Mouse (Mus musculus): ENCODE measurements at regions not wholly inside any gene's neighbourhood (a gene's known extent, or its start where the extent isn't known, plus 50 kb on each side); places are given as distances from the start of the nearest gene placed in this dataset.
"Not testable (repeated sequence)": the region's sequence is repeated elsewhere in the genome, so short reads cannot be mapped to it uniquely, and the experiment has no call there.

DNA sequence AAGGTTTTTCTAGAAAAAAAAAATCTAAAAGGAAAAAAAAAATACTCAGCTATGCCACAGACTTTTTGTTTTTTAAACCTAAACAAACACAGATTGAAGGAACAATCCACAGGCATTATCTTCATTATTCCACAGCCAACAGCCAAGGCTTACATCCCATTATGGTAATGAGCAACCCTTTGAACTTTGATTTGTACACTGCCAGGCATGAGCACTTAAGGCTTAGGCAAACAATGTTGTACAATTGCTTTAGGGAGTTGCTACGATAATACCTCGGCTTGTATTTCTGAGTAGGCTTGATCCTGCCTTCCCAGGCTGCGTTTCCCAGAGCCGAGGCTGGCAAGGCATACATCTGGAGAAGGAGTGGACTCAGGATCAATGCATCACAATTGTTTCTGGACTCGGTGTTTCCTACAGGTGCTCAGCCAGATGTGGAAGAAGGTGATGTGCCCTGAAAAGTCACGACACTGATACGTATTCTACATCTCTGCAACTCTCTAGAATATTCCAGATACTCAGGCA lies 409.0 kb upstream of the Igfbp7 start:
- DNase-seq (ENCODE audit: extremely low spot score in 1 of 2, low spot score in 1 of 2) = no peak

DNA sequence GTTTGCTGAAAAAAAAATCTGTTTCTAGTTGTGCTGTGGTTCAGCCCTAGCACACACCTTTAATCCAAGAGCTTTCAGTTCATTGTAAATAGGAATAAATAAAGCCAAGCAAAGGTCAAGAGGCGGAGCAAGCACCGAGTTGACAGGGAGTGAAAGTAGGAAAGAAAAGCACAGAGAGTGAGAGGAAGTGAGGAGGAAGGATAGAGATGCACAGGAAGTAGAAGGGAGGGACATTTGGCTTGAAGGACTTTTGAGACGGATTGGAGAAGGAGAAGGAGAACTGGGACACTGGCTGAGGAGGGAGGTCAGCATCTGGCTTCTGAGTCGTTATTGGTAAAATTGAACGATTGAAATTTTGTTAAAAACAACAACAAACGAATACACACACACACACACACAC lies 402.0 kb upstream of the Igfbp7 start:
- no peak for DNase-seq (ENCODE audit: extremely low spot score in 1 of 2, low spot score in 1 of 2)

DNA sequence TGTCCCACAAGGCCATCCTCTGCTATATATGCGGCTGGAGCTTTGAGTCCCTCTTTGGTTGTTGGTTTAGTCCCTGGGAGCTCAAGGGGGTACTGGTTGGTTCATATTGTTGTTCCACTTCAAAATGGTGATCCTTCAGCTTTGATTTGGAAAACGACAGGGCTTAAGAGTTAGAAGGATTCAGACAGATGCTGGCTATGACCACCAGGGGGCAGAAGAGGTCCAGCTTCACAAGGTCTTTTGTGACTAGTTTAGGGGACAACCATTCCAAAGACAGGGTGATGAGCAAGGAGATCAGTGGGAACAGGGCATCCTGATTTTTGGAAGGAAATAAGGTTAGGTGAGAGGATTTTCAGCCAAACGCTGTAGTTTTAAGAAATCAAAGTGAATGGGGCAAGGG lies 399.9 kb upstream of the Igfbp7 start:
- DNase-seq (ENCODE audit: extremely low spot score in 1 of 2, low spot score in 1 of 2) = peak; percentile 42 to 87

DNA sequence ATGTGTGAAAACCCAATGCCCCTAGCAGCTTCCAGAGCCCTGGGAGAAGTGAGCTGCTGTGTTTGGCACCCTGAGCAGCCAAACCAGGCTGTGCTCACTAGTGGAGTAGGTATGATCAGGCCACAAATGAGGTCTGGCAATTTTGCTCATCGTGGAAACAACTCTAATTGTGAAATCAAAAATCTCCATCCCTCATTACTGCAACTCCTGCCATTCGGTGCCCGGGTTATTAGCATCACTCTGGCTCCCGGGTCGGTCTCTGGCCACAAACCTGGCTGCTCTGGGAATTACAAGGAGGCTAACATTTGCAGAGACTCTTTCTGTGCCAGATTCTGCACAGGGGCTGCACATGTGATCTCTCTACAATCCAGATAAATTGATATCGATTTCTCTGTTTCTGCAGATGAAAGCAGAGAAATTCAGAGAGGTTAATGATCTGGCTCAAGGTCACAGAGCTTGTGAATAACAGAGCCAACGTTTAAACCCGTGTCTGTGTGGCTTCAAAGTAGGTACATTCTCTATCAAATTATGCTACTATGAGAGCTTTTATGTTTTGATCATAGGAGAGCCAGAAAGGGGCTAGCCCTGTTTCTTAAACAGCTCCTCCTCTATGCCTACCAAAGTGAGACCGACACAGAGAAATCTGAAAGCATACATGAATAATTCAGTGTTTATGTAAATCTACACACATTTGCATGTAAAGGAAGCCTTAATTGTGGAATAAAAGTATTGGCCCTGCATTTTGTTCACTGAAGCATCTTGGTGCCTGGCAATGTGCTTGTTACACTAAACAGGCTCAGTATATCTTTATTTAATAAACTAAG lies 398.7 kb upstream of the Igfbp7 start:
- no peak for DNase-seq (ENCODE audit: extremely low spot score in 1 of 2, low spot score in 1 of 2)

DNA sequence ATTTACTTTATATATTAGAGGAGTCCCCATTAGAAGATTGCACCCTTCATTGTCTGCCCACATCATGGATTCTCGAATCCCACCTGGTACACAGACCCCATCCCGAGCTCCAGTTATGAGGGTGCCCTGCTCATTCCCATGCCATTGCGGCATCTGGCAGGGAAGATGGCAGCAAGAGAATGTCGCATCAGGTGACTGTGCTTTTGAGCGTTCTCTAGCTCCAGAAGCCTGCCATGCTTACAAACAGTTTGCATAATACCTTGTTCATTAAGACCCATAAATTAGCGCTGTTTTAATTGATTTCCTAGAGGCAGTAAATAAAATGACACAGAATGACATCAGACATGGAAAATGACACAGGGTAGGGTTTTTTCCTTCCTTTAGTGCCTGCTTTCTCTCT lies 398.0 kb upstream of the Igfbp7 start:
- no peak for DNase-seq (ENCODE audit: extremely low spot score in 1 of 2, low spot score in 1 of 2)

GRCm38 (mm10) chr5:77805303-77805702 lies 397.5 kb upstream of the Igfbp7 start:
- DNase-seq (ENCODE audit: extremely low spot score in 1 of 2, low spot score in 1 of 2) = no peak

GRCm38 (mm10) chr5:77804113-77804512 lies 396.3 kb upstream of the Igfbp7 start:
- DNase-seq (ENCODE audit: extremely low spot score in 1 of 2, low spot score in 1 of 2) = no peak

GRCm38 (mm10) chr5:77803562-77803961 lies 395.7 kb upstream of the Igfbp7 start:
- DNase-seq (ENCODE audit: extremely low spot score in 1 of 2, low spot score in 1 of 2) = peak in 1 of 2 experiments; percentile 88

DNA sequence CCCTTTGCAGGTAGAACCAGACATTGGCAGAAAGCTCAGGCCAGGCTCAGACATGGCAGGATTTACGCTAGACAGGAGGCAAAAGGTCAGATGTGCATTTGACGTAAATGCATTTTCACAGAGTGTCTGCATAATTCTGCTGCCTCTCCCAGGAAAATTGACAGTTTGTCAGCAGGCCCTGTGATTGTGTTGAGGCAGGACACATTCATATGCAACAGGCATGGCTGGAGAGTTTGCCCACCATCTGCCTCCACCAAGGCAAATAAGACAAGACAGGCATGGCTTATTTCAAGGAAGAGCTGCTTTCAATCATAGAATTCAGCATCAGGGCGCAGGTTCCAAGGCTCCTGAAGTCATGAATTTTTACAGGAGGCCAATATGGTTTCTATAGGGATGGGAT lies 389.1 kb upstream of the Igfbp7 start:
- DNase-seq (ENCODE audit: extremely low spot score in 1 of 2, low spot score in 1 of 2) = no peak

- DNase-seq (ENCODE audit: extremely low spot score in 1 of 2, low spot score in 1 of 2) = no peak
Observed at GRCm38 (mm10) chr5:77795766-77796165, 387.9 kb upstream of the Igfbp7 start.

GRCm38 (mm10) chr5:77783953-77784352 lies 376.1 kb upstream of the Igfbp7 start:
- DNase-seq (ENCODE audit: extremely low spot score in 1 of 2, low spot score in 1 of 2) = no peak

GRCm38 (mm10) chr5:77762426-77763042 lies 354.7 kb upstream of the Igfbp7 start:
- no peak for DNase-seq (ENCODE audit: extremely low spot score in 1 of 2, low spot score in 1 of 2)

GRCm38 (mm10) chr5:77762013-77762412 lies 354.2 kb upstream of the Igfbp7 start:
- DNase-seq (ENCODE audit: extremely low spot score in 1 of 2, low spot score in 1 of 2) = no peak

DNA sequence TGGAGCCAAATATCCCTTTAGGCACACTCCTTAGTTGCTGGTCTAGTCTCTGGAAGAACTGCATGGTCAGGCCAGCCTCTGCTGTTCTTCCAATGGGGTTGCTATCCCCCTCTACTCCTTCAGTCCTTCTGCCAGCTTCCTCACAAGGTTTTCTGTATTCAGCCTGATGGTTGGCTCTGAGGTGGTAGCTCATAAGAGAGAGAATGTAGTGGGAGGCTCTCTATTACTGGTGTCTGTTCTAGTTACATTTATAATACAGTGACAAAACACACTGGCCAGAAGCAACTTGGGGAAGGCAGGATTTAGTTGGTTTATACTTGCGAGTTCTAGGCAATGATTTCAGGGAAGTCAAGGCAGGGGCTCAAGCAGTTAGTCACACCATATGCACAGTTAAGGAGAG lies 341.1 kb upstream of the Igfbp7 start:
- DNase-seq (ENCODE audit: extremely low spot score in 1 of 2, low spot score in 1 of 2) = no peak

GRCm38 (mm10) chr5:77746604-77747003 lies 338.8 kb upstream of the Igfbp7 start:
- no peak for DNase-seq (ENCODE audit: extremely low spot score in 1 of 2, low spot score in 1 of 2)

DNA sequence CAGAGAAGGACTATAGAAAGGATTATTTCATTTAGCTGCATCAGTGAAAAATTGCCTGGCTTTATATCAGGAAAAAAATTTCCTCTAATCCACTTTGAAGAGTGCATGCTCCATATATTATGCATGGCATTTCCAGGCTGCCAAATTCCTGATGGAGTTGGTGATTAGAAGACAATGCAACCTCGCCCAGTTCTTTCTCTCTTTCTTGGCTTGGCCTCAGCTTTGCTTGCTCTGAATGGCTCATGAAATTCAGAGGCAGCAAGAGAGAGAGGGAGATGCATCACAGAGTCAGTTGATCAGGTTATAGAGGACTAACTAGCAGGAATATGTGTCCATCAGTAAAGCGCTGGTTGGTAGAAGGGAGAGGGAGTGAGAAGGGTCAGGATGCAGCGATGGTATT lies 335.6 kb upstream of the Igfbp7 start:
- no peak for DNase-seq (ENCODE audit: extremely low spot score in 1 of 2, low spot score in 1 of 2)

DNA sequence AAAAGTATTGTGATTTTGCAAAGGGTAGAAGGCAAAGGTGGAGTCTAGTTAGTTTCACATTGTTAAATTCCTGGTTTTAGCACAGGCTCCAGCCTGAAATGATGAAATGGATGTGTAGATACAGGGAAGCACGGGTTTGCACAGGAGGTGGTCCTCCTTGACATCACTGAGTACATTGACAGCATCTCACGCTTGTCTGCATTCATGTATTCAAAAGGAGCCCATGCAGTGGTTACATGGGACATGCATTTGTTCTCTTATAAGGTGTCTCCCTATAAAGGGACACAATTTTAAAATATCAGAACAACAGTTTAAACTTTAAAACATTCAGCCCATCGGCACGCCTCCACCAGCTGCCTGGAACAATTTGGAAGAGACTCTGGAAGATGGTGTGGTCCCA lies 322.4 kb upstream of the Igfbp7 start:
- not testable (repeated sequence) for DNase-seq (ENCODE audit: extremely low spot score in 1 of 2, low spot score in 1 of 2)

GRCm38 (mm10) chr5:77681592-77681991 lies 273.8 kb upstream of the Igfbp7 start:
- no peak for DNase-seq (ENCODE audit: extremely low spot score in 1 of 2, low spot score in 1 of 2)

GRCm38 (mm10) chr5:77672073-77672924 lies 264.5 kb upstream of the Igfbp7 start:
- DNase-seq (ENCODE audit: extremely low spot score in 1 of 2, low spot score in 1 of 2) = no peak

DNA sequence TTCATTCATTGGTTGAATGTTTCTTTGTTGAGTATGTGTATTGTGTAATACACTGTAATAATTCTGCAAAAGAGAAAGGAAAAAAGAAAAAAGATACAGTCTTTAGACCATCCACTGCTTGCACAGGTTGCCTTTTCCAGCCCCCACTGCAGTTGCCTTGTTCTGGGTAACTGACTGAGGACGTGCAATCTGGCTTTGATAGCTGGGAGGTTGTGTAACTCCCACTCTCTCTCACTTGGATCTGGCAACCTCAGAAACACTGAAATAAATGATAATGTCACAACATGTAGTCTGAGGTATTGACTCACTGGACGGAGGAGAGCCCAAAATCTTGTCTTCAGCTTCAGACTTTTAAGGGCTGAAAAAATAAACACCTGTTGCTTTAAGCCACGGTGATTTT lies 255.3 kb upstream of the Igfbp7 start:
- DNase-seq (ENCODE audit: extremely low spot score in 1 of 2, low spot score in 1 of 2) = peak; percentile 11 to 37

- DNase-seq (ENCODE audit: extremely low spot score in 1 of 2, low spot score in 1 of 2) = no peak
Observed at GRCm38 (mm10) chr5:77659016-77659415, 251.2 kb upstream of the Igfbp7 start.

All from frontal cortex, adult 2 months (tissue).